Mouse (Mus musculus): ENCODE measurements around the gene Gal3st4.
"Not testable (repeated sequence)": the region's sequence is repeated elsewhere in the genome, so short reads cannot be mapped to it uniquely, and the experiment has no call there.

The Gal3st4 gene

GRCm38 (mm10) chr5:138216632-138217031 is 56.0 kb downstream of the Gal3st4 start:
- DNase-seq (ENCODE audit: low spot score): not testable (repeated sequence)

All from embryo, embryonic 10 days (tissue).